Mouse (Mus musculus) G1E (cell line): ENCODE results near the gene Mybl2. TPM values are rescaled to one million over a fixed set of nuclear protein-coding genes. Genes with fewer than 3 reads are reported as not detected.

ENCODE experiments used
- ATAC-seq: 2 replicates; pipeline ENCODE4 v1.8.0; 2016; ENCODE audit warnings: mild to moderate bottlenecking; ENCODE audit not compliant: insufficient number of reproducible peaks, poor library complexity, low FRiP score, severe bottlenecking; ENCODE audit errors: extremely low read depth
- DNase-seq: peaks from one replicate; pipeline ENCODE4 v3.0.0; 2012; ENCODE audit warnings: low spot score
- H3K27me3 ChIP-seq: 2 replicates; pipeline ENCODE4 v1.6.1; 2012; ENCODE audit warnings: mild to moderate bottlenecking, low read length, inconsistent platforms; ENCODE audit not compliant: insufficient read depth
- H3K36me3 ChIP-seq: replicated peaks from 2 replicates; pipeline ENCODE3; 2012; ENCODE audit warnings: mild to moderate bottlenecking, inconsistent platforms
- H3K4me1 ChIP-seq: 2 replicates; pipeline ENCODE4 v1.6.1; 2012; ENCODE audit warnings: low read depth, low read length, inconsistent platforms, mixed read lengths; ENCODE audit not compliant: insufficient read depth
- H3K4me3 ChIP-seq: 2 replicates; pipeline ENCODE4 v1.5.1; 2012; ENCODE audit warnings: low read depth, mild to moderate bottlenecking, inconsistent platforms, low read length, moderate library complexity, mixed read lengths
- H3K9me3 ChIP-seq: replicated peaks from 2 replicates; pipeline ENCODE4 v1.6.1; 2012; ENCODE audit warnings: inconsistent platforms
- CTCF ChIP-seq: IDR thresholded peaks from 2 replicates; pipeline ENCODE4 v1.5.1; 2012; ENCODE audit warnings: low read depth, low read length, inconsistent platforms, mixed read lengths
- GATA1 ChIP-seq: IDR thresholded peaks from 2 replicates; pipeline ENCODE4 v1.6.1; 2012; ENCODE audit warnings: borderline replicate concordance, low read length, inconsistent platforms, mixed read lengths
- GATA2 ChIP-seq: IDR thresholded peaks from 2 replicates; pipeline ENCODE4 v1.6.1; 2012; ENCODE audit warnings: low read depth, low read length, inconsistent platforms, borderline replicate concordance
- POLR2AphosphoS5 ChIP-seq: IDR thresholded peaks from 2 replicates; pipeline ENCODE4 v1.6.1; 2012; ENCODE audit warnings: low read depth, low read length, inconsistent platforms; ENCODE audit not compliant: insufficient replicate concordance
- TAL1 ChIP-seq: conservative IDR thresholded peaks from 2 replicates; pipeline ENCODE4 v1.6.1; 2012; ENCODE audit warnings: low read depth, low read length, inconsistent platforms, mixed read lengths
- polyA plus RNA-seq: library from polyadenylated mRNA; stranded (reverse); fragments of >175 nt; gene quantifications from 2 replicates; pipeline ENCODE4 v1.2.3, GENCODE M21; 2012
- total RNA-seq, 2 experiments: library from RNA; stranded (forward) in 1 of 2; stranded (reverse) in 1 of 2; fragments of 200-1000 nt in 1 of 2; fragments of >200 nt in 1 of 2; fragmentation: Nextera tagmentation in 1 of 2; gene quantifications; 2 replicates each; pipeline ENCODE4 v1.2.3; 2014 to 2017

Mybl2 gene
- 46.5 and 55.2 TPM in 2 replicates for total RNA-seq (2014; fragmentation: Nextera tagmentation)
- total RNA-seq (2017), result 37.6 and 43.8 TPM in 2 replicates
- polyA plus RNA-seq, result 105 and 122 TPM in 2 replicates

- ATAC-seq (peak; percentile 95), DNase-seq (peak; percentile 89)
- Histone ChIP-seq H3K9me3 (no peaks in the 10 kb centered on the region), H3K4me1 (peaks cover 42% of the 10 kb centered on the region), H3K27me3 (no peaks in the 10 kb centered on the region), H3K36me3 (peaks cover 46% of the 10 kb centered on the region), H3K4me3 (peak within 1 kb of the TSS; percentile 84)
- TF ChIP-seq CTCF (no peak), GATA2 (no peak), TAL1 (0 out of 2 replicates have a peak, but pooled peaks have one; percentile 13), POLR2AphosphoS5 (no peak)
Measured at GRCm38 (mm10) chr2:163054335-163054840, at the start of gene Mybl2. TSS of gene Mybl2 (plus strand) at chr2:163054687.

GRCm38 (mm10) chr2:163007299-163007698 is 47.2 kb upstream of the Mybl2 start:
- Histone ChIP-seq H3K27me3 (peaks cover 10% of the 10 kb centered on the region), H3K36me3 (no peaks in the 10 kb centered on the region), H3K9me3 (no peaks in the 10 kb centered on the region), H3K4me3 (no peak overlapping the region), H3K4me1 (no peaks in the 10 kb centered on the region)
- ATAC-seq, result no peak
- DNase-seq, result no peak
- TF ChIP-seq CTCF (no peak), GATA2 (no peak), TAL1 (no peak), POLR2AphosphoS5 (no peak), GATA1 (no peak)

- DNase-seq (peak; percentile 75), ATAC-seq (peak; percentile 85)
- H3K9me3 ChIP-seq, result no peaks in the 10 kb centered on the region
- peak within 1 kb of the TSS; percentile 93 for H3K4me3 ChIP-seq
- H3K4me1 ChIP-seq, result peaks cover 14% of the 10 kb centered on the region
- H3K36me3 ChIP-seq, result peaks cover 18% of the 10 kb centered on the region
- 0 out of 2 replicates have a peak, but pooled peaks cover 2% of the 10 kb centered on the region for H3K27me3 ChIP-seq
- TF ChIP-seq CTCF (no peak), POLR2AphosphoS5 (no peak), GATA2 (no peak), TAL1 (no peak), GATA1 (no peak)
Measured at GRCm38 (mm10) chr2:163016916-163017743, 37.4 kb upstream of the Mybl2 start, which contains the start of gene Ift52. TSS of gene Ift52 (plus strand) at chr2:163017354.

- no peaks in the 10 kb centered on the region; the same call in 1 of the 2 replicates for H3K4me1 ChIP-seq
- H3K36me3 ChIP-seq, result peaks cover 94% of the 10 kb centered on the region
- ATAC-seq, result no peak
- DNase-seq, result no peak
- TF ChIP-seq GATA2 (no peak), GATA1 (no peak), TAL1 (no peak), CTCF (no peak), POLR2AphosphoS5 (no peak)
- H3K4me3 ChIP-seq, result no peak overlapping the region
- no peaks in the 10 kb centered on the region for H3K27me3 ChIP-seq
- no peaks in the 10 kb centered on the region for H3K9me3 ChIP-seq
Measured at GRCm38 (mm10) chr2:163031289-163031688, 23.2 kb upstream of the Mybl2 start.

- H3K9me3 ChIP-seq, result no peaks in the 10 kb centered on the region
- H3K27me3 ChIP-seq, result no peaks in the 10 kb centered on the region
- no peak overlapping the region for H3K4me3 ChIP-seq
- no peak for TF ChIP-seq GATA1
- TF ChIP-seq CTCF, result no peak
- TF ChIP-seq POLR2AphosphoS5, result no peak
- TF ChIP-seq TAL1, result no peak
- TF ChIP-seq GATA2, result no peak
- no peak for ATAC-seq
- no peaks in the 10 kb centered on the region; the same call in 1 of the 2 replicates for H3K4me1 ChIP-seq
- no peak for DNase-seq
- peaks cover 94% of the 10 kb centered on the region for H3K36me3 ChIP-seq
Measured at GRCm38 (mm10) chr2:163031757-163032156, 22.7 kb upstream of the Mybl2 start.

- no peaks in the 10 kb centered on the region; the same call in 1 of the 2 replicates for H3K4me1 ChIP-seq
- no peak for ATAC-seq
Measured at GRCm38 (mm10) chr2:163032622-163033021, 21.9 kb upstream of the Mybl2 start.

More at GRCm38 (mm10) chr2:163032622-163033021, 21.9 kb upstream of the Mybl2 start:
- Histone ChIP-seq H3K27me3 (no peaks in the 10 kb centered on the region), H3K9me3 (no peaks in the 10 kb centered on the region), H3K4me3 (no peak overlapping the region), H3K36me3 (peaks cover 94% of the 10 kb centered on the region)
- no peak for DNase-seq
- TF ChIP-seq GATA2, result no peak
- no peak for TF ChIP-seq GATA1
- TF ChIP-seq CTCF, result no peak
- no peak for TF ChIP-seq TAL1
- no peak for TF ChIP-seq POLR2AphosphoS5
